9 mouse cellular contexts compared by ENCODE assay signal in the genomic region with DNA sequence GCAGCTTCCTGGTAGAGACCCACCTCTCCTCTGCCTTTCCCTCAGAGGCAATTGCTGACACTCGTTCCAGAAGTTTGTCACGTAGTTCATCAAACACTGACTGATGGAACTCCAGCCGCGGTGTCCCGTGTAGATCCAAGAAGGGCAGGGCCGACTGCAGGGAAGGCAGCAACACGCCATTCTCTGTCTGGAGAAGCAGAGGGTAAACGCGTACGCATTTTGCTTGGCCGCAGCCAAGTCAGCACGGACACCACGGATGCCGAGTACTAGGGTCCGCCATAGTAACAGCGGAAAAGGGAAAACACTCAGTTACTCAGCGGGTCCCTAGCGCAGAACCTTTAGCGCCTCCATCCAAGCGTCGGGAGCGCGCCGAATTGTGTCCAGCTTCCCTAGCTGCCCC. TPM values are rescaled to one million over a fixed set of nuclear protein-coding genes. Genes with fewer than 3 reads are reported as not detected.
DNase-seq lines count a peak whose midpoint lies in the region; ATAC-seq and TF ChIP-seq lines count a peak whose summit lies in the region.
"Had no signal": no experiment of that assay in that cellular context is flagged by ENCODE, and none has a peak within 500 bp of the region (broad histone marks: within the 10 kb centered on the region; RNA-seq: fewer than 3 reads in every experiment).

No protein-coding gene starts in this region.

- ATAC-seq in kidney, postnatal 0 days (replicated peaks; ENCODE audit: low FRiP score, low read depth): 0 out of 2 replicates have a peak, but pooled peaks have one; percentile 2
- 0 out of 2 replicates have a peak, but pooled peaks have one; percentile 10 for ATAC-seq in embryonic facial prominence, embryonic 11.5 days (replicated peaks; ENCODE audit: insufficient number of reproducible peaks, low FRiP score, low TSS enrichment, low read depth)
- peak; percentile 18 for ATAC-seq in inflammation-experienced regulatory T-cells, adult 6 months
- ATAC-seq in midbrain, embryonic 16.5 days: peak; percentile 53

- peak overlapping the region; percentile 81 for H3K4me2 ChIP-seq in kidney, postnatal 0 days (ENCODE audit: low read length)
- peak overlapping the region; percentile 87 for H3K4me2 ChIP-seq in embryonic facial prominence, embryonic 11.5 days (ENCODE audit: low read depth, low read length)
- peak overlapping the region; percentile 85 for H3K4me2 ChIP-seq in midbrain, embryonic 16.5 days (ENCODE audit: low read length)

- H3K9ac ChIP-seq in kidney, postnatal 0 days (ENCODE audit: low read depth, low read length): peak overlapping the region; percentile 93
- peak overlapping the region; percentile 91 for H3K9ac ChIP-seq in embryonic facial prominence, embryonic 11.5 days (replicated peaks; ENCODE audit: low read length)
- H3K9ac ChIP-seq in midbrain, embryonic 16.5 days (ENCODE audit: low read depth, low read length): peak overlapping the region; percentile 90

- intact Hi-C loops in left cerebral cortex, postnatal 14 days (cut with DNase I): no loop called here
- intact Hi-C loops in gastrocnemius, postnatal 14 days (cut with DNase I; ENCODE audit: low total_unique reads): no loop called here

- H3K9me3 ChIP-seq in kidney, postnatal 0 days (replicated peaks; ENCODE audit: low read length): no peaks in the 10 kb centered on the region
- H3K9me3 ChIP-seq in embryonic facial prominence, embryonic 11.5 days (replicated peaks; ENCODE audit: control insufficient read depth, low read length): no peaks in the 10 kb centered on the region
- H3K9me3 ChIP-seq in midbrain, embryonic 16.5 days (replicated peaks; ENCODE audit: control insufficient read depth, low read length, poor library complexity, severe bottlenecking): no peaks in the 10 kb centered on the region

- 1% methylated on average over 24 of the region's 24 CpGs for WGBS in kidney, postnatal 0 days
- 1% methylated on average over 24 of the region's 24 CpGs for WGBS in embryonic facial prominence, embryonic 11.5 days
- WGBS in midbrain, embryonic 16.5 days: 0% methylated on average over 24 of the region's 24 CpGs

- no peak for DNase-seq in kidney, postnatal 0 days (ENCODE audit: low spot score)
- no peak for DNase-seq in kidney, adult 11 months
- DNase-seq in embryonic facial prominence, embryonic 11.5 days (ENCODE audit: low spot score): no peak
- DNase-seq in ovary, postnatal 36 days (ENCODE audit: low spot score): no peak
- DNase-seq in left cerebral cortex, postnatal 14 days (ENCODE audit: low spot score in 2 of 2): no peak
- DNase-seq in gastrocnemius, postnatal 14 days: no peak

- H3K27me3 ChIP-seq in kidney, postnatal 0 days (ENCODE audit: insufficient read depth, low read length): no peaks in the 10 kb centered on the region
- H3K27me3 ChIP-seq in embryonic facial prominence, embryonic 11.5 days (ENCODE audit: control insufficient read depth, insufficient read depth, low read length): no peaks in the 10 kb centered on the region
- no peaks in the 10 kb centered on the region for H3K27me3 ChIP-seq in midbrain, embryonic 16.5 days (ENCODE audit: control insufficient read depth, insufficient read depth, low read depth, low read length)

- H3K4me1 ChIP-seq in kidney, postnatal 0 days (replicated peaks; ENCODE audit: insufficient read depth, low read length): peaks cover 10% of the 10 kb centered on the region
- H3K4me1 ChIP-seq in embryonic facial prominence, embryonic 11.5 days (ENCODE audit: control insufficient read depth, insufficient read depth, low read length): peaks cover 8% of the 10 kb centered on the region
- H3K4me1 ChIP-seq in midbrain, embryonic 16.5 days (ENCODE audit: control insufficient read depth, insufficient read depth, low read length): peaks cover 34% of the 10 kb centered on the region

- peak overlapping the region; percentile 99 for H3K4me3 ChIP-seq in kidney, postnatal 0 days (replicated peaks; ENCODE audit: low read depth, low read length)
- peak overlapping the region; percentile 82 for H3K4me3 ChIP-seq in embryonic facial prominence, embryonic 11.5 days (ENCODE audit: low read depth, low read length)
- H3K4me3 ChIP-seq in midbrain, embryonic 16.5 days (ENCODE audit: low read depth, low read length): peak overlapping the region; percentile 87

- H3K36me3 ChIP-seq in kidney, postnatal 0 days (ENCODE audit: insufficient read depth, low read length): peaks cover 17% of the 10 kb centered on the region
- no peaks in the 10 kb centered on the region; the same call in 1 of the 2 replicates for H3K36me3 ChIP-seq in embryonic facial prominence, embryonic 11.5 days (replicated peaks; ENCODE audit: control insufficient read depth, insufficient read depth, low read depth, low read length)
- H3K36me3 ChIP-seq in midbrain, embryonic 16.5 days (ENCODE audit: control insufficient read depth, insufficient read depth, low read length): no peaks in the 10 kb centered on the region; the same call in 1 of the 2 replicates

- no peak for TF ChIP-seq CTCF in kidney, postnatal 0 days (IDR thresholded peaks at IDR 0.05; ENCODE audit: low read depth)

- peak overlapping the region; percentile 90 for H3K27ac ChIP-seq in kidney, postnatal 0 days
- H3K27ac ChIP-seq in embryonic facial prominence, embryonic 11.5 days (replicated peaks; ENCODE audit: low read depth, low read length): peak overlapping the region; percentile 53
- peak overlapping the region; percentile 94 for H3K27ac ChIP-seq in midbrain, embryonic 16.5 days (ENCODE audit: low read length)

RNA-seq across cellular contexts. Expression of a gene that starts 0.6 kb away (rescaled TPM):
- polyA plus RNA-seq in kidney, postnatal 0 days (2015; fragmentation: Nextera tagmentation; extraction: Ambion mirVana): 74.0 and 82.3 TPM in 2 replicates
- polyA plus RNA-seq in embryonic facial prominence, embryonic 11.5 days (2014; fragmentation: Nextera tagmentation; extraction: Ambion mirVana): 90.5 and 92.2 TPM in 2 replicates
- polyA plus RNA-seq in inflammation-experienced regulatory T-cells, adult 6 months (2017; shearing (Covaris generic)): 10 to 100 TPM; 46.6 to 50.3 (median 47.0) TPM
- polyA plus RNA-seq in midbrain, embryonic 16.5 days (2015; fragmentation: Nextera tagmentation; extraction: Ambion mirVana): 116 and 117 TPM in 2 replicates
- total RNA-seq in left cerebral cortex, postnatal 14 days (2021): 10 to 100 TPM; 49.9 to 52.1 TPM
- total RNA-seq in gastrocnemius, postnatal 14 days (2021): 10 to 100 TPM; 24.1 to 26.1 TPM

RNA-seq across cellular contexts. Expression of a gene that starts 3.8 kb away (rescaled TPM):
- polyA plus RNA-seq in kidney, postnatal 0 days (2015; fragmentation: Nextera tagmentation; extraction: Ambion mirVana): 0.29 and 0.43 TPM in 2 replicates
- not detected in 2 replicates for polyA plus RNA-seq in embryonic facial prominence, embryonic 11.5 days (2014; fragmentation: Nextera tagmentation; extraction: Ambion mirVana)
- polyA plus RNA-seq in inflammation-experienced regulatory T-cells, adult 6 months (2017; shearing (Covaris generic)): not detected
- polyA plus RNA-seq in midbrain, embryonic 16.5 days (2015; fragmentation: Nextera tagmentation; extraction: Ambion mirVana): not detected in 2 replicates
- under 1 TPM; 0.27 to 0.44 TPM for total RNA-seq in left cerebral cortex, postnatal 14 days (2021)
- not detected for total RNA-seq in gastrocnemius, postnatal 14 days (2021)
- polyA plus RNA-seq: large intestine, adult 2 months had no signal

RNA-seq across cellular contexts. Expression of a gene that starts 7.9 kb away (rescaled TPM):
- 0.28 and 0.62 TPM in 2 replicates for polyA plus RNA-seq in kidney, postnatal 0 days (2015; fragmentation: Nextera tagmentation; extraction: Ambion mirVana)
- 1.4 TPM in 1 of 2 replicates, not detected in the other for polyA plus RNA-seq in embryonic facial prominence, embryonic 11.5 days (2014; fragmentation: Nextera tagmentation; extraction: Ambion mirVana)
- not detected for polyA plus RNA-seq in inflammation-experienced regulatory T-cells, adult 6 months (2017; shearing (Covaris generic))
- 0.43 TPM in 1 of 2 replicates, not detected in the other for polyA plus RNA-seq in midbrain, embryonic 16.5 days (2015; fragmentation: Nextera tagmentation; extraction: Ambion mirVana)
- total RNA-seq in left cerebral cortex, postnatal 14 days (2021): not detected
- not detected for total RNA-seq in gastrocnemius, postnatal 14 days (2021)
- polyA plus RNA-seq: large intestine, adult 2 months had no signal

RNA-seq across cellular contexts. Expression of a gene that starts 13.8 kb away (rescaled TPM):
- 339 and 384 TPM in 2 replicates for polyA plus RNA-seq in kidney, postnatal 0 days (2015; fragmentation: Nextera tagmentation; extraction: Ambion mirVana)
- polyA plus RNA-seq in embryonic facial prominence, embryonic 11.5 days (2014; fragmentation: Nextera tagmentation; extraction: Ambion mirVana): 456 and 490 TPM in 2 replicates
- polyA plus RNA-seq in inflammation-experienced regulatory T-cells, adult 6 months (2017; shearing (Covaris generic)): 100 to 1,000 TPM in 1 of 3 experiments, 10 to 100 TPM in 2; 90.3 to 208 (median 96.5) TPM
- polyA plus RNA-seq in midbrain, embryonic 16.5 days (2015; fragmentation: Nextera tagmentation; extraction: Ambion mirVana): 366 and 421 TPM in 2 replicates
- total RNA-seq in left cerebral cortex, postnatal 14 days (2021): 100 to 1,000 TPM; 478 to 505 TPM
- 100 to 1,000 TPM; 291 to 431 TPM for total RNA-seq in gastrocnemius, postnatal 14 days (2021)

RNA-seq across cellular contexts. Expression of a gene that starts 14.0 kb away (rescaled TPM):
- polyA plus RNA-seq in kidney, postnatal 0 days (2015; fragmentation: Nextera tagmentation; extraction: Ambion mirVana): 10.8 and 12.0 TPM in 2 replicates
- polyA plus RNA-seq in embryonic facial prominence, embryonic 11.5 days (2014; fragmentation: Nextera tagmentation; extraction: Ambion mirVana): 1.9 and 2.6 TPM in 2 replicates
- 10 to 100 TPM; 55.3 to 73.9 (median 67.2) TPM for polyA plus RNA-seq in inflammation-experienced regulatory T-cells, adult 6 months (2017; shearing (Covaris generic))
- polyA plus RNA-seq in midbrain, embryonic 16.5 days (2015; fragmentation: Nextera tagmentation; extraction: Ambion mirVana): 1.2 and 1.4 TPM in 2 replicates
- total RNA-seq in left cerebral cortex, postnatal 14 days (2021): 1 to 10 TPM; 1.7 to 2.6 TPM
- 1 to 10 TPM; 1.9 TPM for total RNA-seq in gastrocnemius, postnatal 14 days (2021)

Comparison
In these comparisons a context has a peak if more than half of its experiments do, and no peak if none do; other contexts are left out.
1. ATAC-seq: peak in every context shown above with its lines; median percentile 53 in midbrain, embryonic 16.5 days; 18 in inflammation-experienced regulatory T-cells, adult 6 months; 10 in embryonic facial prominence, embryonic 11.5 days; 2 in kidney, postnatal 0 days.